Mouse (Mus musculus) Patski (cell line): Measurements from ENCODE around the gene Tepsin. TPM values are rescaled to one million over a fixed set of nuclear protein-coding genes. Genes with fewer than 3 reads are reported as not detected.

ENCODE experiments used
- ATAC-seq: fragments of 100-300 bp; one replicate; pipeline ENCODE4 v1.8.0; 2021
- CTCF ChIA-PET: fragments of 350-600 bp; sonication (Branson Sonifier 250); formaldehyde crosslinking; loops from one replicate; lab custom pipeline; 2022; ENCODE audit warnings: inconsistent platforms; lab: Charles Lee
- POLR2A ChIA-PET: fragments of 350-600 bp; sonication (Branson Sonifier 250); formaldehyde crosslinking; loops from one replicate; lab custom pipeline; 2022; ENCODE audit warnings: antibody characterized with exemption, inconsistent platforms; lab: Charles Lee
- DNase-seq: peaks from one replicate; pipeline ENCODE4 v3.0.0-alpha.2; 2011; ENCODE audit warnings: low read depth, low spot score
- H3K27me3 ChIP-seq: fragments of 371-371 bp; one replicate; pipeline ENCODE4 v1.5.1; 2021
- CTCF ChIP-seq: fragments of 100-300 bp; IDR thresholded peaks from one replicate; pipeline ENCODE4 v1.5.1; 2021
- in situ Hi-C: fragments of 300-500 bp; cut with MboI; formaldehyde crosslinking; loops from 3 replicates; pipeline ENCODE4 v1.11.1; 2018; ENCODE audit warnings: low pct_unique_long_range_greater_than_20kb, mixed read lengths
- polyA plus RNA-seq: library from polyadenylated mRNA; unstranded; gene quantifications from one replicate; pipeline ENCODE4 v1.2.3, GENCODE M21; 2021

Tepsin gene
- polyA plus RNA-seq, 1 experiment from 2014 or later: 19.7 TPM

DNA sequence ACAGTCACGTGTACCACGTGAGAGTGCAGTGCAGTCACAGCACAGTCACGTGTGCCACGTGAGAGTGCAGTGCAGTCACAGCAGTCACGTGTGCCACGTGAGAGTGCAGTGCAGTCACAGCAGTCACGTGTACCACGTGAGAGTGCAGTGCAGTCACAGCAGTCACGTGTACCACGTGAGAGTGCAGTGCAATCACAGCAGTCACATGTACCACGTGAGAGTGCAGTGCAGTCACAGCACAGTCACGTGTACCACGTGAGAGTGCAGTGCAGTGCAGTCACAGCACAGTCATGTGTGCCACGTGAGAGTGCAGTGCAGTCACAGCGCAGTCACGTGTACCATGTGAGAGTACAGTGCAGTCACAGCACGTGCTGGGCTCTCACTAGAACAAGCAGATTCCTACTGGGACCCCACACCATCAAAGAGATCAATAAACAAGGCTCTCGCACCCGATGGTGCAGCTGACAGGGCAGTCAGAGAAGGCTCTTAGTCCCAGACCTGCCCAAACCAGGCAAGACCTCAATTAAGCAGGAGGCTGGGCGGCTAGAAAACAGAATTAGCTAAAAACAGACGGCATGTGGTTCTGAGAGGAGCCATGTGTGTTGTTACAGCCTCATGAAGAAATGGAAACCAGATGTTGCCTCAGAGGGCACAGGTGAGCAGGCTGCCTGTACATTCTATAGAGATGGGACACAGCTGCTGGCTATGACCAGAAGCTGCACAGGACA is 16.1 kb upstream of the Tepsin start:
- no peak for TF ChIP-seq CTCF
- CTCF ChIA-PET: interaction anchor here (1.2 kb wide), 1 partner anchor 8 kb away, joined by 3 read pairs; no protein-coding TSS in a partner anchor
- no peaks in the 10 kb centered on the region for H3K27me3 ChIP-seq
- POLR2A ChIA-PET: no interaction called here
- no peak for DNase-seq
- ATAC-seq: no peak
- in situ Hi-C loops: no loop called here

DNA sequence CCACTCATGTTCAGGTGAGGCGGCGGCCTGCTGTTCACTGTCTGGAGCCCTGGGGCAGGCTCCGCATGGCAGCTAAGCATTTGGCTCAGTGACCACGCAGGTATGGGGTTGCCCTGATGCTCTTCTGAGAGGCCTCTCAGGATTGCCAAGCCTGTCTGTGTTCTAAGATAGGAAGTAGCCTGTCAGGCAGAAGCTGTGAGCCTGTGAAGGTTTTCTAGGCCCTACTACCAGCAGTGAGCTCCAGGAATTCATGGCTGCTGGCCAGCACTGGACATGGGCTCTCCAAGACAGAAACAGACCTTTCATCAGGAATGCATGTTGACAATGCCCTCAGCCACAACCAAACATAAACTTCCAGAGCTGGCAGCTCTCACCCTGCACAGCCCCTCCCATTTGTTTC is 13.6 kb upstream of the Tepsin start:
- TF ChIP-seq CTCF: no peak
- in situ Hi-C loops: no loop called here
- ATAC-seq (no peak), DNase-seq (no peak)
- POLR2A ChIA-PET: no interaction called here
- H3K27me3 ChIP-seq: no peaks in the 10 kb centered on the region
- CTCF ChIA-PET: interaction anchor here (1.3 to 7.4 kb wide), 7 partner anchors 8 to 197 kb away, joined by 5 to 35 read pairs (median 7); partner anchors contain the start of genes Bahcc1, Ndufaf8 and Tepsin

DNA sequence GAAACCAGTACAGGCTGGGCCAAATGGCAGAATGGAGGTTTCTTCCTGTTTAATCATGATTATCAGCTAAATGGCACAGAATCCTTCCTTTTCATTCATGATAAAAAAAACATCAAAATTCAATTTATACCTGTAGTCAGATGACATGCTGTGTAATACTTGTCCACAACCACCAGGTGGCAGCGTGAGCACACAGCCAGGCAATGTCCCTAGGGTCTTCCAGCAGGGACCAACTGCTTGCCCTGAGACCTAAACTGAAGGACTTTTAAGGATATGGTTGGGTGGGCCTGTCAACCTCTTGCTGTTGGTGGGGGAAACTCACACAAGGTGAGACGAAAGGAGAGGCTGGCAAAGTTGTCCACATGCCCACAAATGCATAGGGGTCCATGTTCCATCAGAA is 12.5 kb upstream of the Tepsin start:
- no peak for DNase-seq
- POLR2A ChIA-PET: interaction anchor here (0.7 kb wide), 1 partner anchor 12 kb away, joined by 4 read pairs; the partner anchor contains the start of gene Ndufaf8
- no peak for TF ChIP-seq CTCF
- CTCF ChIA-PET: interaction anchor here (0.9 to 7.4 kb wide), 17 partner anchors 9 to 241 kb away, joined by 3 to 35 read pairs (median 5); partner anchors contain the start of genes Bahcc1, Ndufaf8 and Tepsin
- in situ Hi-C loops: no loop called here
- H3K27me3 ChIP-seq: no peaks in the 10 kb centered on the region
- ATAC-seq: no peak

- DNase-seq: no peak
- POLR2A ChIA-PET: no interaction called here
These were observed 12.0 kb upstream of the Tepsin start for GRCm38 (mm10) chr11:120110554-120110953.

DNA sequence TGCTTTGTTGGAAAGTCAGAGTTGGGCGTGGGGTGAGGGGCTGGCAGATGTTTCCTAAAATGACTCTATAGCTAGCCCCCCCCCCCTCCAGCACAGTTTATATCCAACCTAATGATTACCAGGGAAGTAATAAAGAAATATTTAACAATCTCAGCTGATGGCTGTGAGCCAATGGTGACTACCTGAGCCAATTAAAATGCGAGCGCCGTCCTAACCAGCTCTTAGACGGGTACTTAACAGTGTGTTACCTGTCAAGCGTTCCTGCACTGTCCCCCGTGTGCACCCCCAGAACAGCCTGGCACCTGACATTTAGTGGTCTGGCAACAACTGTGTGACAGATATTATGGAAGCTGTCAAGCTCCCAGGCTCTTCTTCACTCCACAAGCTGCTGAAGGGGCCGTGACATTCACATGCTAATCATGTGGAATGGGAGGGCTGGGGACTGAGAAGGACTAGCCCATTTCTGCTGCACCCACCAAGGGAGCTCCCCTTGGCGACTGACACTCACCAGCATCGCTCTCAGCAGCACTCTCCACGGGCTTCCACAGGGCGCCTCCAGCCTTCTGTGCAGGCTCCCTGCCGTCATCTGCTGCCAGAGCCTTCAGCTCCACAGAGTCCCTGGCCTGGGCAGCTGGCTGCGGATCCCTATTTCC is 11.2 kb upstream of the Tepsin start:
- ATAC-seq (no peak), DNase-seq (no peak)
- CTCF ChIA-PET: interaction anchor here (1.2 to 7.4 kb wide), 10 partner anchors 10 to 243 kb away, joined by 3 to 35 read pairs (median 6); partner anchors contain the start of genes Ndufaf8 and Tepsin
- no peaks in the 10 kb centered on the region for H3K27me3 ChIP-seq
- in situ Hi-C loops: no loop called here
- no peak for TF ChIP-seq CTCF
- POLR2A ChIA-PET: interaction anchor here (0.7 to 1.1 kb wide), 2 partner anchors 86 to 198 kb away, joined by 3 to 4 read pairs; no protein-coding TSS in a partner anchor

More at GRCm38 (mm10) chr11:120110554-120110953, 12.0 kb upstream of the Tepsin start:
- H3K27me3 ChIP-seq: no peaks in the 10 kb centered on the region
- CTCF ChIA-PET: interaction anchor here (0.9 to 7.4 kb wide), 16 partner anchors 9 to 242 kb away, joined by 3 to 35 read pairs (median 5); partner anchors contain the start of genes Bahcc1, Ndufaf8 and Tepsin
- TF ChIP-seq CTCF: no peak
- ATAC-seq: no peak
- in situ Hi-C loops: no loop called here

- ChIA-PET POLR2A (interaction anchor here (0.8 to 1.0 kb wide), 2 partner anchors 59 to 237 kb away, joined by 3 to 4 read pairs; no protein-coding TSS in a partner anchor), CTCF (interaction anchor here (1.1 to 7.4 kb wide), 3 partner anchors 12 to 201 kb away, joined by 3 to 35 read pairs (median 13); no protein-coding TSS in a partner anchor)
- no peaks in the 10 kb centered on the region for H3K27me3 ChIP-seq
- ATAC-seq: no peak
- TF ChIP-seq CTCF: no peak
- in situ Hi-C loops: no loop called here
- DNase-seq: no peak
These were observed 9.3 kb upstream of the Tepsin start for GRCm38 (mm10) chr11:120107796-120108195.

- TF ChIP-seq CTCF: no peak
- no peak for ATAC-seq
- in situ Hi-C loops: no loop called here
- DNase-seq: no peak
- H3K27me3 ChIP-seq: no peaks in the 10 kb centered on the region
- ChIA-PET POLR2A (interaction anchor here (0.7 to 1.0 kb wide), 3 partner anchors 59 to 238 kb away, joined by 3 to 4 read pairs (median 3); no protein-coding TSS in a partner anchor), CTCF (interaction anchor here (0.8 to 7.4 kb wide), 5 partner anchors 8 to 202 kb away, joined by 3 to 35 read pairs (median 3); no protein-coding TSS in a partner anchor)
These were observed 8.5 kb upstream of the Tepsin start for GRCm38 (mm10) chr11:120107026-120107425.

DNA sequence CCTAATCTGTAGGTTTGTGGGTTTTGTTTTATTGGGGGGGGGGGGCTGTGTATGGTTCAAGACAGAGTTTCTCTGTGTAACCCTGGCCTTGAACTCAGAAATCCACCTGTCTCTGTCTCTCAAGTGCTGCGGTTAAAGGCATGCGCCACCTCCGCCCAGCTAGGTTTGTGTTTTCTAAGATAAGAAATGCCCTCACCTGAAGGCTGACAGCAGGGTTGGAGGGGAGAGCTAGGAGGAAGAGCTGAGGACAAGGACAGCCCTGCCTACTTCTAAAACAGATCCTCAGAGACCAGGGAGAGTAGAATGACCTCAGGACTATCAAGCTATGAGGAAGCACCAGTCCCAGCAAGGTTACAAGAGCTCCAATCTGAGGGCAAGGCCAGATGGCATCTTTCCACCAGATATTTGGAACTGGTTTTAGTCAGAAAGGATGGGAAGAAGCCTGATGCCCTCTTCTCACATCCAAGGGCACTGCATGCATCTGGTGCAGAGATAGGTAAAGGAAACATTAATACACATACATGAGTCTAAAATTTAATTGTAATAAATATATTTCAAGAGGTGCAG is 5.0 kb upstream of the Tepsin start:
- DNase-seq: no peak
- ATAC-seq: no peak
- ChIA-PET CTCF (interaction anchor here (1.6 kb wide), 1 partner anchor 204 kb away, joined by 3 read pairs; no protein-coding TSS in a partner anchor), POLR2A (no interaction called here)
- in situ Hi-C loops: no loop called here
- no peaks in the 10 kb centered on the region for H3K27me3 ChIP-seq
- no peak for TF ChIP-seq CTCF

DNA sequence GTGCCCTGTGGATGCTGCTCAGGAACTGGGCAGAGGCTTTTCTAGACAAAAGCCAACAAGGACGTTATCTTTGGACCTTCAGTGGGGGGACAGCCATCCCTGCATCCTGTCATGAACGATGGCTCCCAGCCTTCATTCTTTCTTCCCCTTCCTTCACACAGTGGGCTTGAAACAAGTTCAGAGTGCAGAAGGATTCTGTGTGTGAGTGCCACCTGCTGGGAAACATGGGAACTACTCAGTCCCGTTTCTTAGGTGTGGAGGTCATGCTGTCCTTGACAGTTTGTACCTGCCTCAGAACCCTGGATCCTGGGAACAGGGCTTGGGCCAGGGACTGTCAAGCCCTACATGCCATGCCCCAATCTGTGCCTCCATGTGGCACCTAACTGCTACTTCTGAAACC is 2.5 kb upstream of the Tepsin start:
- no peak for TF ChIP-seq CTCF
- in situ Hi-C loops: no loop called here
- CTCF ChIA-PET: interaction anchor here (0.7 to 1.9 kb wide), 6 partner anchors 10 to 88 kb away, joined by 3 to 9 read pairs (median 3); no protein-coding TSS in a partner anchor
- H3K27me3 ChIP-seq: no peaks in the 10 kb centered on the region
- POLR2A ChIA-PET: interaction anchor here (0.9 to 1.1 kb wide), 2 partner anchors 83 to 204 kb away, joined by 3 to 4 read pairs; no protein-coding TSS in a partner anchor
- no peak for ATAC-seq
- no peak for DNase-seq
